Mouse (Mus musculus) brain, embryonic 14.5 days (tissue): ENCODE results near the gene Nol11. TPM values are rescaled to one million over a fixed set of nuclear protein-coding genes. Genes with fewer than 3 reads are reported as not detected.

Experiments used
- DNase-seq: peaks from one replicate; pipeline ENCODE4 v3.0.0-alpha.2; 2011; ENCODE audit warnings: low read depth
- CTCF ChIP-seq: fragments of 200-500 bp; IDR thresholded peaks from 2 replicates; pipeline ENCODE4 v1.5.1; 2012; ENCODE audit warnings: inconsistent platforms, mild to moderate bottlenecking, moderate library complexity, borderline replicate concordance; ENCODE audit not compliant: insufficient read depth, insufficient read length; ENCODE audit errors: extremely low read depth
- POLR2A ChIP-seq: fragments of 200-500 bp; IDR thresholded peaks from 2 replicates; pipeline ENCODE4 v1.6.1; 2012; ENCODE audit warnings: mild to moderate bottlenecking, inconsistent platforms, borderline replicate concordance; ENCODE audit not compliant: poor library complexity, insufficient read depth, insufficient read length, severe bottlenecking; ENCODE audit errors: extremely low read depth
- polyA plus RNA-seq: library from polyadenylated mRNA; depleted of rRNA; stranded (reverse); fragments of >200 nt; gene quantifications from 2 replicates; pipeline ENCODE4 v1.2.3, GENCODE M21; 2012; rRNA removed

Nol11 gene
- 30.2 and 34.4 TPM in 2 replicates for polyA plus RNA-seq

DNA sequence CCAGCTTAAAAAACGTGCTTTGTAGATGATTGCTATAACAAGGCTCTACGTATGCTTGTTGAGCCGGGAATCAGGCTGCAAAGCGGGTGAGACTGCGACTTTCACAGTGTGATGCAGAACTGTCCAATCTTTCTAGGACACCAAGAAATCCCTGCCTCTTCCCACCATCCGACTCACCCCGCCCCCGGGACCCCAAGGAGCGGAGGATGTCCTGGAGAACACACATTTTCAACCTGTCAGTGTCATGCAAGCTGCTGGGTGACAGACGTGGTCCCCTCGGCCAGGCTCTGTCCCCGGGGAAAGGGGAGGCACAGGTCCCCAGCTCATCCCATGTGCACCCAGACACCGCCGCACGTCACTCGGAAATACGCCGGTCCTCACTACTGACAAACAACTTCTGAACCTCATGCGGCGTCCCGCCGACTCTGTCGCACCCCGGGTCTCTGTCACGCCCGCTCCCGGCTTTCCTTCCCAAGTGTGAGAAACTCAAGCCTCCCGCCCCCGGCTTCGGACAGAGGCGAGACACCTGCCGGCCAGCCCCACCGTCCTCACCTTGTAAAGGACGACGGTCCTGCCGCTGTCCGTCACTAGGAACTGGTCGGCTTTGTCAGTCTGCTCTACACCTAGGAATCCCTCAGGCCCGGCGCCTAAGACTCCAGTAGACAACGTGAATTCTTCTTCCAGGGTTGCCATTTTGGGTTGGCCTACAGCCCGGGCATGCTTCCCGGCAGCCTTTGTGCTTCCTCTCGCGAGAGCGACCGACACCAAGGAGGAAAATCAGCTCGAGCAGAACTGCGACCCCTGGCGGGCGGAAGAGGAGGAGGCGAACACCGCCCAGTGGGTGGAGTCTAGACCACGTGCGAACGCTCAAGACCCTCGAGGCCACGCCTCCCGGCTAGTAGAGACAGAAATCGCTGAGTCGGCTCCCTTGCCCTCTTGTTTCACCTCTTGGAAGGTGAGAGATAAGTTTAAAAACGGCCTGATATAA, at the start of gene Nol11:
TSS of gene Nol11 (minus strand) at position 817 of the 988 bp plus-strand sequence.
- DNase-seq: peak; percentile 99
- TF ChIP-seq POLR2A (peak; percentile 34; the same call in 1 of the 2 replicates), CTCF (peak; percentile 98)

DNA sequence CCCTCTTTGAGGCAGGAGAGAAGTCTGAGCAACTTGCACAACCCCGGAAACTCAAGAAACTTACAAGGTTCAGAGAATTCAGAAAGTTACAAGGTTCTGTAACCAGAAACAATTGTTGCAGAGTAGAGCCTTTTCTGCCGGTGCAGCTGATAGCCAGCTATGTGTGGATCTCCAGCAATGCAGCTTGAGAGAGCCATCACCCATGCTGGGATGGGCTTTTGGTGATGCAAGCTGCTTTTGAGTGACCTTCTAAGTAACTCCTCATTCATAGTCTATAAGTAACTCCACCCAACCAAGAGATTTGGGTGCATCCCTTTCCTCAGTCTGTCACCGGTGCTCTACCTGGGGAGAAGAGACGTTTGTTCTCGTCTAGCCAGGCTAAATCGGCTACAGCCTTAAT, 49.3 kb upstream of the Nol11 start:
- no peak for TF ChIP-seq POLR2A
- TF ChIP-seq CTCF: no peak
- DNase-seq: no peak

DNA sequence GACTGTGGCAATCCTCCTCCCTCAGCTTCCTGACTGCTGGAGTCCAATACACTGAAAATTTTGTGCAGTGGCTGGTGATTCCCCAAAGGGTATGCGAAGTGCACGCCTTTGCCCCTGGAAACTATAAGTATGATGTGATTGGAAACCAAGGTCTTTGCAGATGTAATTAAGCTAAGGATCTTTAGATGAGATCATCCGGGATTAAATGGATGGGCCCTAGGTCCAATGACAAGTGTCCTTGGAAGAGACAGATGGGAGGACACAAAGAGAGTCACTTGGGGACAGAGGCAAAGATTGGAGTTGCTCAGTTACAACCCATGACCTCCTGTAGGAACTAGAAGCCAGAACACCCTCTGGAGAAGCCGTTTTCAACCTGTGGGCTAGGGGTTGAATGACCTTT, 48.4 kb upstream of the Nol11 start:
- DNase-seq: no peak
- TF ChIP-seq POLR2A: no peak
- no peak for TF ChIP-seq CTCF

DNA sequence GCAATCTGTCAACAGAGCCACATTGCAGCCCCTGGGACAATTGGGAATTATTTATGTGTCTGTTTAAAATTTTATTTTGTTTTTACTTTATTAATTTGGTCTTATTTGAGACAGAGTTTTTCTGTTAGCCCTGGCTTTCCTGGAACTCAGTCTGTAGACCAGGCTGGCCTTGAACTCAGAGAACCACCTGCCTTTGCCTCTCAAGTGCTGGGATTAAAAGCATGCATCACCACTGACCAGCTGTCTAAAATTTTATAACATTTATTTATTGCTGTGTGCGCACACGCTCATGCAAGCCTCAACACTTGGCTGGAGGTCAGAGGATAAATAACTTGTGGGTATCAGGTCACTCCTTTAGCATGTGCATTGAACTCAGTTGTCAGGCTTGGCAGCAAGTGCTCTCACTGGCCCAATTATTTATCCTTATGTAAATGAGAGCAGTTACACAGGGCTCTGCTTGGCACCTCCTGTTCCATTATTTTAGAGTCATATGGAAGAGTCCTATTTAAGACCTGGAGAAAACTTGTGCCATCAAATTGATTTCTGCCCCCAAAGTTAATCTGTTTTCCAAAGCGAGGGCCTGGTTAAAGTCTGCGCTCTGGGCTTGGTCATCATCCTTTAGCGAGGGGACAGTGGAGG, 44.2 kb upstream of the Nol11 start:
- peak; percentile 52 for DNase-seq
- no peak for TF ChIP-seq CTCF
- no peak for TF ChIP-seq POLR2A

DNA sequence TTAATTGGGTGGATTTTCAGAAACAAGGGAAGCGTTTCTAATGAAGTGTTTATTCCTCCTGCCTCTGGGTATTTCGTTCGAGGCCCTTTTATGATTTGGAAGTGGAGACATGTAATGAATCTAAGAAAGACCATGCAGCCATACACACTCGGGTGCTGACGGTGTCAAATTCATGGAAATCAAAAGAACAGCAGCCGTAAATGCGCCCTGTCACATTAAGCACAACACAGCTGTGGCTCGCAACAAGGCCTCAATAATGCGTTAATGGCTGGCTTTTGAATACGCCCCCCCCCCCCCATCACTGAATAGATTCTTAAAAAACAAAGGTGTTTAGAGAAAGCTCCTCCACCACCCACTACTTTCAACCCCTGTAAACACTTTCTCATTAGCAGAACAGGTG, 40.9 kb upstream of the Nol11 start:
- DNase-seq: peak; percentile 91
- TF ChIP-seq CTCF: no peak
- no peak for TF ChIP-seq POLR2A

DNA sequence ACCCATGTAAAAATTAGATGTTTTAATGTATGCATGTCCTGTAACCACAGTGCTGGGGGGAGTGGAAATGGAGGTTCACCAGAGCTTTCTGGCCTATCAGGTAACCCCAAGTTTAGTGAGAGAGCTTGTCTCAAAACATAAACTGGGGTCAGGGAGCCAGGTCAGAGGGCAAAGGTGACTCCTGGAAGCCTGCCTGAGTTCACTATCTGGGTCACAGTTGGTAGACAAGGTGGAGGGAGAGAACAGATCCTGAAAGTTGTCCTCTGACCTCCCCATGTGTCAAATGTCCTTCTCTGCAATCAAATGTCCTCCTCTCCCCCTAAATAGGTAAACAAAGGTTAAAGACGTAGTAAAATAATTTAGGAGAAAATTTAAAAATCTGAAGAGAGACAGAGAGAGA, 37.2 kb upstream of the Nol11 start:
- no peak for DNase-seq
- no peak for TF ChIP-seq POLR2A
- TF ChIP-seq CTCF: no peak

DNA sequence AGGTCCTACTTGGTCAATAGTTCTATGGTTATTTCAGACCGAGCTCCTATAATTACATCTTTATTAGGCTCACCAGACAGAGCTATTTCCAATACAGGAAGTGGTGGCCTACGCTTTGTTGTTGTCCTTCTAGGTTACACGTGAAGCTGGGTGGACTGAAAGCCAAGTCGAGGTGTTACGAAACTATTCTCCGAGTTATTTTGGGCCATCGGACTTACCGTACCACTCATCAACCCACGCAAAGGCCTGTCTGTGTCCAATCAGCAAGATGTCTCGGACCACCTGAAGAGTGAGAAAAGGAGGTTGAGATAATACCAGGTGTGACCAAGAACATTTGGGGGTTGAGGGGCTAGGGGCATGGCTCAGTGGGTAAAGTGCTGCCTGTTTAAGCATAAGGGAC, 36.8 kb upstream of the Nol11 start:
- DNase-seq: no peak
- TF ChIP-seq CTCF (no peak), POLR2A (no peak)

DNA sequence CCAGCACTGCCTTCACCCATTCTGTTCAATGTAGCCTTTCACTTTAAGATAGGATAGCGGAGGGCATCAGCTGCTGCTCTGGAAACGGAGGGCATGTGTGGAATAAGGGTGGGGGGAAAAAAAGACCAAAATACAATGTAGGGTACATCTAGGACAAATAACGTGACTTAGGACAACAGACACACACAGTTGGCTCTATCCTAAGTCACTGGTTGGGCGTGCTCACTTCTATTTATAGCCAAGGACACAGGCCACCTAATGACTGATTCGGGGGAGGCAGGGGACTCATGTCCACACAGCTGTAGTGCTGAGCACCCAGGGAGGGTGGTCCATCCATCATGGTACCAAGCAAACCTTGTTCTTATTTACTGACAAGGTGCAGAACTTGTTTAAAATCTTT, 36.1 kb upstream of the Nol11 start:
- DNase-seq: no peak
- TF ChIP-seq CTCF (no peak), POLR2A (no peak)

DNA sequence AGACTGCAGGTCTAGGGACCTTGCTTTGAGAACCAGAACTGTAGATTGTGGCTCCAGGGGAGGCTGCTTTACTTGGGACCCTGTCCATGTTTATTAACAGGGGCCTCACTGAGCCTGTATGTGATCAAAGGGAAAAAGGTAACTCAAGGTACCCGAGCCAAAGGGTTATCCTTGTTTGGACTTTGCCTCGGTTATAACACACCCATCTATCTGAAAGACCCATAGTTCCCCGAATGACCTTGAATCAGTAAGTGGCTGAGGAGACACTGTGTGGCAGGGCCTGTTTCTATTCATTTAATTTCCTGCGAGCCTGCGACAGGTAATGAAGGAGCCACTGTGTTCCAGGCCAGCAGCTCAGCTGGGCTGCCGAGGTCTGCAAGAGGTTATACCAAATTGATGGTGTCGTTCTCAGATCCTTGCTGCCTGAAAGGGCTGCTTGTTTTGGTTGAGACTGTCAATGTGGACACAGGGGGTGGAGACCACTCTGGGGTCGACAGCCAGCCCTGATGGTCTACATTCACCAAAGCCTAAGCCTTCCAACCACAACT, 34.6 kb upstream of the Nol11 start:
- no peak for TF ChIP-seq CTCF
- no peak for TF ChIP-seq POLR2A
- no peak for DNase-seq

DNA sequence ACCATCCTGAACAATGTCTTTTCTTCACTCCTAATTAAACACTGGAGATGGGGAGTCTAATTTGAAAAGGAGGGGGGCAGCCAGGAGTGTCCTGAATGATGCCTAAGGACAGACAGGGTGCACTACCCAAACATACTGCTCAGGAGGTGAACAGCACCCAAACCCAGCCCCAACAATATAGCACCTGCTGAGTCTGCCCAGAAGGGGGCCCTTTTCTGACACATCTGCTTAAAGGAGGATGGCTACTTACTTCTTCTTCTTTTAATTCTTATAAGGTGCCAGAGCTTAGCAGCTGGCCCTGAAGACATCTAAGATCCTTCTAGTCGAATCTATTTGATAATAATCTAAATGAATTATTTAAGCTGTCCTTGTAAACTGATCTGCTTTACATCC, 34.0 kb upstream of the Nol11 start:
- no peak for DNase-seq
- TF ChIP-seq CTCF: no peak
- no peak for TF ChIP-seq POLR2A

DNA sequence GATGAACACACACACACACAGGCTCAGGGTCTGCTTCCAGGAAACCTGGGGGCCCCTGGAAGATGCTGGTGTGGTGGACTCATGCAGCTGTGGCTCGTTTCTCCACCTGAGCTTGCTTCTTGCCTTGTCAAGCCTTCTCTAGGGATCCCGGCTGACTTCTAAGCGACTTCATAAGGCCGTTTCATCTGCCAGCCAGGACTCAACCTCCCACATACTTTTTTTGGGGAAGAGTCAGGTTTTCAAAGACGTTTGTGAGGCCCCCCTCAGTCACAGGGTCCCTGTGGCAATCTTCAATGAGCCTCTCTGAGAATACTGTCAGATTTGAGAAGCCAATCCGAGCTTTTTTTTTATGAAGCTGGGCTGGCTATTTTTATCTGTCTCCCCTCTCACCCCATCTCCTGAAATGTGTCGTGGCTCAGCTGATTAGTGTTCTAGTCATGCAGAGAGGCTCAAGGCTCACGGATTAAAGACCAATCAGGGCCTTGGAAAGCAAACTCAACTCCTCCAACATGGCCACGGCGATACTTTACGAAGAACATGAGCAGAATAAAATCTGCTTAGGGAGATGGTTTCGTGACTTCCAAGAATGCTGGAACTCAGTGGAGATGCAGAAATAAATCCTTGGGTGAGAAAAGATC, 33.5 kb upstream of the Nol11 start:
- TF ChIP-seq POLR2A (no peak), CTCF (no peak)
- peak; percentile 71 for DNase-seq

DNA sequence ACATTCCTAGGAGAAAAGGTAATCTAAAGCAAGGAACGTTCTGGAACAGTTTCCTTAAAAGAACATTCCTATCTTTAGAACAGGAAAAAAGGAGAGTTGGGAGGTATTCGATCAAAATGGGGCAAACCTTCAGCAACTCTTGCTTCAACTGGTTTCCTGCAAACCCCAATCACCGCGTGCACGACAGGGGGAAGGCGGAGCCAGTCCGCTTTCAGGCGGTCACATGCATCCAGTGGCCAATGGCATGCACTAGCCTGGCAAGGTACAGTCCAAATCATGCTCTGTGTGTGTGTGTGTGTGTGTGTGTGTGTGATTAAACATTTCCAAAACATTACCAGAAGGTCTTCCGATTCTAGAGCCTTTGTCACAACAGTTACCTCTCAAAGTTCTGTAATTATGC, 25.9 kb upstream of the Nol11 start:
- TF ChIP-seq CTCF (no peak), POLR2A (no peak)

More for the DNA sequence above, 25.9 kb upstream of the Nol11 start:
- no peak for DNase-seq
